Mouse (Mus musculus) central nervous system, embryonic 14 days (tissue): ENCODE results near the gene Pecr. TPM values are rescaled to one million over a fixed set of nuclear protein-coding genes. Genes with fewer than 3 reads are reported as not detected.

Experiments used
- polyA plus RNA-seq: library from polyadenylated mRNA; depleted of rRNA; stranded (reverse); fragments of >200 nt; gene quantifications from 2 replicates; pipeline ENCODE4 v1.2.3, GENCODE M21; 2012; rRNA removed

The Pecr gene
- polyA plus RNA-seq, result 6.4 and 8.5 TPM in 2 replicates

GRCm38 (mm10) chr1:72283992-72284485, at the start of gene Pecr, which contains the start of gene Tmem169:
TSS of gene Pecr (minus strand) at chr1:72284314.
TSS of gene Tmem169 (plus strand) at chr1:72284369.

GRCm38 (mm10) chr1:72307317-72307798, 23.2 kb upstream of the Pecr start, which contains the start of gene Xrcc5:
TSS of gene Xrcc5 (plus strand) at chr1:72307421.

DNA sequence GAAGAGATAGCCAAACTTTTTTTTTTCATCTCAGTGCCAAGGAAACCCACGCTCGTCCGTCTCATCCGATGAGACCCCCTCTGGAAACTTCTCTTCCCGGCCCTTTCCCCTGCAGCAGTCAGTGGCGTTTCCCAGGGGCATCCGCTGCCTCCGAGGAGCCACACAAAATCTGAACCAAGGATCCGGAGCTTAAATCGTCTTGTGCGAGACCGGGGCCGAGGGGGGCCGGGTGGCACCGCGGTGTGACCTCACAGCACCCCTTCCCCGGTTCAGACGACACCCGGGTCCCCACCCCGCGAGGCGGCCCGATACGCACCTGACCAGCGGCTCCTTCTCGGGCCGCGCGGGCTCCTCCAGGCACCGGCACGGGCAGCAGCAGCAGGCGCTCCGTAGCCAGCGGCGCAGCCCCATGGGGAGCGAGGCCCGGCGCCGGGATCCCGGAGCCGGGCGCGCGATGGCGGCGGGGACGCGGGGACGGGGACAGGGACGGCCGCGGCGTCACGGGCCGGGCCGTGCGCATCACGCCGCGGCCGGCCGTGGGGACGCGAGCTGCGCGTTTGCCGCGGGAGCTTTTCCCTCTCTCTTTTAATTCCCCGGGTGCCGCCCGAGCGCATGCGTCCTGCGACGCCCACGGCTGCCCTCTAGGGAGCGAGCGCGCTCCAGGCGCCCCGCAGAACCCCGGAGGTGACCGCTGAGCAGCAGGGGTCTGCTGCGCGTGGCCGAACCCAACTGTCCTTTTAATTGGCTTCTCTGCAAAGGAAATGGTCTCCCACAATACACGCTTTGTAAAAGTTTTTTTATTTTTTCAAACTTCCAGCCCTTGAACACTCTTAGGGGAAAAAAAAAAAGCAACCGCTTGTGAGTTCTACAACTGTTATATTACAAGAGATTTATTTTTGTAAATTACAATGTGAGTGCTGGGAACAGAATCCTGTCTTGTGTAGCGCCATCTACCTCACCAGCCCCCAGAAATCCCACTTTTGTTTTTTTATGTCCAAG, 72.1 kb downstream of the Pecr start, which contains the start of gene Mreg:
Mreg (minus strand) TSS at position 607 of the 999 bp plus-strand sequence.

Other genes starting within 250 kb of the Pecr start
- 0.66 and 1.3 TPM in 2 replicates for gene Mreg, start 72.0 kb downstream of the Pecr start, polyA plus RNA-seq
- 23.2 and 27.1 TPM in 2 replicates for gene Tmem169, start 55 bp upstream of the Pecr start, polyA plus RNA-seq
- gene Xrcc5, start 23.1 kb upstream of the Pecr start, polyA plus RNA-seq, result 15.1 and 16.5 TPM in 2 replicates